Mouse (Mus musculus): ENCODE results near the gene Pds5b. TPM values are rescaled to one million over a fixed set of nuclear protein-coding genes. Genes with fewer than 3 reads are reported as not detected.
"Not testable (repeated sequence)": the region's sequence is repeated elsewhere in the genome, so short reads cannot be mapped to it uniquely, and the experiment has no call there.

Pds5b gene
- total RNA-seq, 1 experiment from 2014 or later: 76.9 TPM

- ATAC-seq (replicated peaks; ENCODE audit: low read depth, poor library complexity, severe bottlenecking): 0 out of 2 replicates have a peak, but pooled peaks have one; percentile 25
These were observed 17.1 kb downstream of the Pds5b start for GRCm38 (mm10) chr5:150690685-150691084.

DNA sequence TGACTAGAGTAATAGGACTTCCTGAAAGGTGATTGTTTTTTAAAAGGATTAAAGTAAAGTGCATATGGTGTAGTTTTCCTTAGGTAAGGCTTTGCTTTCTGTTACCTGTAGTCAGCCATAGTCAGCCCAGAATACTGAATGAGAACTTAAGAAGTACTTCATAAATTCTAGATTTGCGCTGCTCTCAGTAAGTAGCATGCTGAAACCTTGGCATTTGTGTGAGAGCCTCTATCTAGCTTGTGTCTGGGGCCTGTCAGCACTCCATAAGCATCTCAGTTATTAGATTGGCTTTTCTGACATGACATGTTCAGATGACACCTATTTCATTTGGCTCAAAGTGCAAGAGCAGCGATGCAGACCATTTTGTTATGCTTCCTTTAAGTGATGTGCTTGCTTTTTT lies 19.7 kb downstream of the Pds5b start:
- no peak for ATAC-seq (replicated peaks; ENCODE audit: low read depth, poor library complexity, severe bottlenecking)

- ATAC-seq (replicated peaks; ENCODE audit: low read depth, poor library complexity, severe bottlenecking): peak; percentile 88
These were observed 29.2 kb downstream of the Pds5b start for GRCm38 (mm10) chr5:150702714-150703113.

DNA sequence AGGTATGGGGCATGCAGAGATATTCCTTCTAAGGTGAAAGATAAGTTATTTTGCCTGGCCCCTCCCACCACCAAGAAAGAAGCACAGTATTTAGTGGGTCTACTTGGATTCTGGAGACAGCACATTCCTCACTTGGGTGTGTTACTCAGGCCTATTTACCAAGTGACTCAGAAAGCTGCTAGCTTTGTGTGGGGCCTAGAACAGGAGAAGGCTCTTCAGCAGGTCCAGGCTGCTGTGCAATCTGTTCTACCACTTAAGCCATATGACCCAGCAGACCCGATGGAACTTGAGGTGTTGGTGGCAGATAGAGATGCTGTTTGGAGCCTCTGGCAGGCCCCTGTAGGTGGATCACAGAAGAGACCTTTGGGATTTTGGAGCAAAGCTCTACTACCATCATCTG lies 33.1 kb downstream of the Pds5b start:
- ATAC-seq (replicated peaks; ENCODE audit: low read depth, poor library complexity, severe bottlenecking): not testable (repeated sequence)

GRCm38 (mm10) chr5:150707181-150707580 lies 33.6 kb downstream of the Pds5b start:
- ATAC-seq (replicated peaks; ENCODE audit: low read depth, poor library complexity, severe bottlenecking): not testable (repeated sequence)

GRCm38 (mm10) chr5:150711503-150711902 lies 38.0 kb downstream of the Pds5b start:
- no peak for ATAC-seq (replicated peaks; ENCODE audit: low read depth, poor library complexity, severe bottlenecking)

DNA sequence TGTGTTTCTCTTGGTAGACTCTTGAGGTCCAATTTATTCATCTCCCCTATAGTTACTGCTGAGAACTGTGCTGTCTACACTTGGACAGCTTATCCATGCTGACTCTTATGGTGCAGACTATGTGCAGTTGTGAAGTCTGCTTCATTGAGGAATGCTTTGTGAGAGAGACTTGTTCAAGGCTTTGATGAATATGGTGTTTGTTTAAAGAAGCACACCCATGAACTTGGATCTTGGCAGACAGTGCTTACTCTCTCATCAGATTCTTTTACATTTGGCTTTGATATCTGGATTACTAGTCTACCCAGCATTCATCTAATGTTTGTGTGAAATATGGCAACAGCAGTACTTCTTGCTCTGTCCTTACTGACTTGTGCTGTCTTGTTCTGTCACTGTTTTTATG lies 39.9 kb downstream of the Pds5b start:
- no peak for ATAC-seq (replicated peaks; ENCODE audit: low read depth, poor library complexity, severe bottlenecking)

GRCm38 (mm10) chr5:150717775-150718174 lies 44.2 kb downstream of the Pds5b start:
- peak; percentile 97 for ATAC-seq (replicated peaks; ENCODE audit: low read depth, poor library complexity, severe bottlenecking)

GRCm38 (mm10) chr5:150724641-150725040 lies 51.1 kb downstream of the Pds5b start:
- no peak for ATAC-seq (replicated peaks; ENCODE audit: low read depth, poor library complexity, severe bottlenecking)

- not testable (repeated sequence) for ATAC-seq (replicated peaks; ENCODE audit: low read depth, poor library complexity, severe bottlenecking)
These were observed 63.5 kb downstream of the Pds5b start for GRCm38 (mm10) chr5:150737028-150737427.

GRCm38 (mm10) chr5:150739311-150739710 lies 65.8 kb downstream of the Pds5b start:
- no peak for ATAC-seq (replicated peaks; ENCODE audit: low read depth, poor library complexity, severe bottlenecking)

- ATAC-seq (replicated peaks; ENCODE audit: low read depth, poor library complexity, severe bottlenecking): no peak
These were observed 67.1 kb downstream of the Pds5b start for GRCm38 (mm10) chr5:150740597-150740996.

- ATAC-seq (replicated peaks; ENCODE audit: low read depth, poor library complexity, severe bottlenecking): no peak
These were observed 83.1 kb downstream of the Pds5b start for GRCm38 (mm10) chr5:150756623-150757022.

GRCm38 (mm10) chr5:150772403-150772802 lies 98.9 kb downstream of the Pds5b start:
- ATAC-seq (replicated peaks; ENCODE audit: low read depth, poor library complexity, severe bottlenecking): no peak

DNA sequence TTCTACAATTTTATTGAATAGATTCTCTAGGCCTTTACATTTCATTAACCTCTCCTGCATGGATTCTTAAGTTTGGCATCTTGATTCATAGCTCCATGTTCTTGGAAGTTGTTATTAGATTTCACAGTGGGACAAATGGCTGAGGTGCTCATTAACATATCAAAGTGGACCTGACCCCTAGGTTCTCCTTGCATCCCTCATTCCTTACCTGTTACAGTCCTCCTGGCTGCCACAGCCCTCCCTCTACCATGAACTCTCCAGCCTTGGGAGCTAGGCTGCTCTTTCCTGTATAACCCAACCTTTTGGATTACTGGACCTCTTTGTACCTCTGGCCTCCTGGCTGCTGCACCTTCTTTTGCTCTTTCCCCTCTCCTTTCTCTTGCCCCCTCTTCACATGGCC lies 99.5 kb downstream of the Pds5b start:
- no peak for ATAC-seq (replicated peaks; ENCODE audit: low read depth, poor library complexity, severe bottlenecking)

- ATAC-seq (replicated peaks; ENCODE audit: low read depth, poor library complexity, severe bottlenecking): no peak
These were observed 114.7 kb downstream of the Pds5b start for GRCm38 (mm10) chr5:150788261-150788660.

- ATAC-seq (replicated peaks; ENCODE audit: low read depth, poor library complexity, severe bottlenecking): no peak
These were observed 115.5 kb downstream of the Pds5b start for GRCm38 (mm10) chr5:150789039-150789438.

DNA sequence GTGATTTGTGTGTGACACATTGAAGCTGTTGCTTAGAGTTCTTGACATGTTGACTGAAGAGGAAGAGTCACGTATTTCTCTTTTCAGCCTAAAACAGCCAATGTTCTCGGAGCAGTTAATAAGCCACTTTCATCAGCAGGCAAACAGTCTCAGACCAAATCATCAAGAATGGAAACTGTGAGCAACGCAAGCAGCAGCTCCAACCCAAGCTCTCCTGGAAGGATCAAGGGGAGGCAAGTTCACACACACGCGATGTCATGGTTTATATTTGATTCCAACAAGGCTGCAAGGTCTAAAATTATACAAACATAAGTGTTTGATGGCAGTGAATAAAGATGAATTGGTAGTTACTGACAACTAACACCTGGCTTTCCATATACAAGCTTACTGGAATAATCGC lies 120.6 kb downstream of the Pds5b start:
- ATAC-seq (replicated peaks; ENCODE audit: low read depth, poor library complexity, severe bottlenecking): no peak

GRCm38 (mm10) chr5:150800056-150800455 lies 126.5 kb downstream of the Pds5b start:
- ATAC-seq (replicated peaks; ENCODE audit: low read depth, poor library complexity, severe bottlenecking): no peak

DNA sequence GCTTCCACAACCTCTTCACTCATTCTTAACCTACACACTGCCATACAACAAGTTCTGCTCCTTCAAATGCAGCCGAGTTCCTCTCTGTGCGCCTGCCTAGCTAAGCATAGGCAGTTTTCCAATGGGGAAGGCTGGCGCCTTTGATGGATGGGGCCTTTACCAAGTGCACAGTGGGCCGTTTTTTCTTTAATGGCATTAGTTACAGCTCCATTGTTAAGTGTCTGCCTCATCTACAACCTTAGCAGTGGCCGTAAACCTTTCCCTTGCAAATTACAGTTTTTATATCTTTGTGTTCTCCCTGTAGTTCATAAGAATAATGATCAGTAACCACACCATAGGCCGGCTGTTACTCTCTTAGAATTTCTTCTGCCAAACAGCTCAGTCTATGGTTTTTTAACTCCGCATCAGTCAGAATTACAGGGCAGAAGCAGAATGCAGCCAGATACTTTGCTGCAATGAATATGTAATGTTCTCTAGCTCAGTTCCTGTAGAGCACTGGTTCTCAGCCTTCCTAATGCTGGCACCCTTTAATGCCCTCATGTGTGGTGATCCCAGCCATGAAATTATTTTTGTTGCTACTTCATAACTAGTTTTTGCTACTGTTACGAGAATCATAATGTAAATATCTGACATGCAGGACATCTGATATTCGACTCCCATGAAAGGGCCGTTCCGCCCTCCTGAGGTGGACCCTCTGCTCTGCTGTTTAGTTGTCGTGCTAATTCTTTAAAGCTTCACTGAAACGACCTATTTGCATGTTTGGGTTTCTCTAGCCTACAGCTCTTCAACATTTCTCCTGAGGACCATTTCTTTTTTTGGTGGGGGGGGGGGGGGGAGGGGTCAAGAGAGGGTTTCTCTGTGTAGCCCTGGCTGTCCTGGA lies 140.8 kb downstream of the Pds5b start:
- ATAC-seq (replicated peaks; ENCODE audit: low read depth, poor library complexity, severe bottlenecking): no peak

GRCm38 (mm10) chr5:150815400-150815799 lies 141.9 kb downstream of the Pds5b start:
- no peak for ATAC-seq (replicated peaks; ENCODE audit: low read depth, poor library complexity, severe bottlenecking)

GRCm38 (mm10) chr5:150816775-150817174 lies 143.2 kb downstream of the Pds5b start:
- ATAC-seq (replicated peaks; ENCODE audit: low read depth, poor library complexity, severe bottlenecking): peak; percentile 47; the same call in 1 of the 2 replicates
